Mouse (Mus musculus) bone marrow, adult 2 months (tissue): ENCODE measurements around the gene Daam2.

ENCODE experiments used
- CTCF ChIP-seq: fragments of 200-500 bp; IDR thresholded peaks from 2 replicates; pipeline ENCODE4 v1.5.1; 2011; ENCODE audit warnings: low read length, control low read depth; ENCODE audit not compliant: control insufficient read depth, insufficient read depth
- POLR2A ChIP-seq: fragments of 200-500 bp; IDR thresholded peaks from 2 replicates; pipeline ENCODE4 v1.6.1; 2011; ENCODE audit warnings: low read depth, mild to moderate bottlenecking, control low read depth, low read length, borderline replicate concordance; ENCODE audit not compliant: control insufficient read depth

DNA sequence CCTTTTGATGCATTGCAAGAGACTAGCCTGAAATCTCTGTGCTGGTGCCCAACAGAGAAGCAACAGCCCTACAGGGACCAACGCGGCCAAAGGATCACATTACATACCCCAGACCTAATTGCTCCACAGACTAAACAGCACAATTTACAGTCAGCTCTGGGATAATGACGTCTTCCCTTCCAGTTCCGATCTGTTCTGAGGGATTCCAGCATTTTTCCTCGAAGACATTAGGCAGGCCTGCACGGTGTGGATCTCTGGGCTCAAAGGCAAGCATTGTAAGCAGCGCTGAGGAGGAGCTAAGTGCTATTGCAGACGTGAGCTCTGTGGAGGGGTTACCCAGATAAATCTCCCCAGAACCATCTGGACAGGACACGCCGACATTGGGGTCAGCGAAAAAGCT lies 18.3 kb upstream of the Daam2 start:
- TF ChIP-seq CTCF (no peak), POLR2A (no peak)
